Mouse (Mus musculus): ENCODE data around the gene Phrf1.

Gene Phrf1

GRCm38 (mm10) chr7:141261480-141261879 lies 32.9 kb downstream of the Phrf1 start:
- no peak for DNase-seq

- DNase-seq: no peak
Observed at GRCm38 (mm10) chr7:141263640-141264039, 35.1 kb downstream of the Phrf1 start.

DNA sequence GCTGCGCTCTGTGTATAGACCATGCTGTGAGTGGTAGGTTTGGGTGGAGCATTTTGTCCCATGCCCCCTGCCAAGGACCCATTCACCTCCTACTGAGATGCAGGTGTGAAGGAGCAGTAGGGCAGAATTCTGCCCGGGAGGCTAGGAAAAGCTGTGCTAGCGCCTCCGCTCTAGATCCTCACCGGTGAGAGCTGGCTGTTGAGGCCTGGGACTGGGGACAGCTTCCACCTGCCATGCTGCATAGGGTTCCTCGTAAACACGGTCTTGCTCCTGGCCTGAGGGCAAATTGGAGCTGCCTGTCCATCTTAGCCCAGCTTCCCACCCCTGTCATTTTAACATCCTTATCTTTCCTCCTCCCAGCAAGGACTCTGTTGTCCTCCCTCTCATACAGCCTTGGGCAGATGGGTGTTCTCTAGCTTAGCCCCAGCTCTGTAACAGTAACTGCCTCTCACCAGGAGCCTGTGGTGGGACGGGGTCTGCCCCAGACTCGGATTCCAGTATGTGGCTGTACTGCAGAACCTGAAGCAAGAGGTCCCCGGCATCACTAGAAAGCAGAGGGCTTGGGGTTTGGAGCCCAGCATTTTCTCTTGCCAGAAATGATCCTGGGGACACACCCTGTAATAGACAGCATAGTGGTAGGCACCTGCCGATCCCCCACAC lies 35.6 kb downstream of the Phrf1 start:
- no peak for DNase-seq

- peak; percentile 73 to 74 for DNase-seq
Observed at GRCm38 (mm10) chr7:141264761-141265410, 36.3 kb downstream of the Phrf1 start.

DNA sequence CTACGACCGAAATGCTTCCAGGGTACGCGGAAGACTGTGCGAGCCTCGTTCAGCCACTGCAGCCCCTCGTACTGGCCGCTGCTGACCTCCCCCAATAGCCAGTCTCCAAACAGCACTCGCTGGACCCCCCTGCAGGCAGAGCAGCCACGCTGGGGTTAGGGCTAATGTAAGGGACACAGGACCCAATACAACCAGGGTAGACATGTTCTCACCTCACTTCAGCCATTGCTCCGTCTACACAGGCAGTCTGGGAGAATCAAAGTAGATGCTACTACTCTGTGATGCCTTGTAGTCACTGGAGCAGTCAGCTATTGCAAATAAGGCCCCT lies 36.8 kb downstream of the Phrf1 start:
- peak in 1 of 2 experiments; percentile 47 for DNase-seq

- DNase-seq: peak; percentile 92 to 93
Observed at GRCm38 (mm10) chr7:141265739-141266561, 37.4 kb downstream of the Phrf1 start, which contains the start of gene Irf7. Irf7 (minus strand) TSS chr7:141266481.

DNA sequence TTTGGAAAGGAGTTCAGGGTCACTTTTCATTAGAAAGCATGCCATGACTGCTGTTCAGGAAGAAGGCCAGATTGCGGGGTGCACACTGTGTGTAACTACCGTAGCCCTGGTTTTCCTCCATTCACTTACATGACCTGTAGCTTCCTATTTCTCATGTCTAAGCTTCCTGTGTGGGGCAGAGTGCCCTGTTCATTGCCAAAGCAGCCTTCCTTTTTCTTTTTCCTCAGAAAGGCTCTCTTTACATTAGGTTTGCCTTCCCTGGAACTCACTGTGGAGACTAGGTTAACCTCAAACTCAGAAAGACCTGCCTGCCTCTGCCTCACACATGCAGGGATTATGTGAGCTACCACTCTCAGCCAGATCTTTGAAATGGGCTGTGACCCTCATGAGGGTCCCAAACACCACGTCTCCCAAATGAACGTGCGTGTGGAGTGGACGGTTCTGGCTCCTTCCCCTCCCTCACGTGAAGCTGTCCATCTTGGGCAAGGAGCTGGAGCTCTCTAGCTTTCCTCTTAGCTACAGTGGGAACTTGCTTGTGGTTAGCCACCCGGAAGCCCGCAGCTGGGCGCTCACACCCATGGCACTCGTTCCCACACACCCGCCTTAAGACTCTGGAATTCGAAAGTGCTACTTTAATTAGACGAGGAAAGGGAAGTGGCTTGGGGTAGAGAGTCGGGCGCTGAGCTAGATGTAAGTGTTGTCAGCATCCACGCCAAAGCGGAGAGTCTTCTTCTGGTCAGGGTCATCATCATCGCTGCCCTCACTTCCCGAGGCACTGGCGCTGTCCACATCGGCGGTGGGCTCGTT lies 40.1 kb downstream of the Phrf1 start:
- DNase-seq: peak in 1 of 2 experiments; percentile 29

DNA sequence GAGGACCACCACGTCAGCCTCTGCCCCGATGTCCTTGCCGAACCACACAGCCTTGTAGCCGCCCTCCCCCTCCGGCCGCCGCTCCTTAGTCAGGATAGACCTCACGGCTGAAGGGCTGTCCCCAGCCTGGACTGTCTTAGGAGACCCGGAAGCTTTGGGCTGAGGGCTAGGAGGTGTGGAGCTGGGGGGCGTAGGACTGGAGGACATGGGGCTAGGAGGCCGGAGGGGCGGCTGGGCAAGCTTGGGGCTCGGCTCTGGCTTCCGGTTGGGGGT lies 40.6 kb downstream of the Phrf1 start:
- DNase-seq: no peak

DNA sequence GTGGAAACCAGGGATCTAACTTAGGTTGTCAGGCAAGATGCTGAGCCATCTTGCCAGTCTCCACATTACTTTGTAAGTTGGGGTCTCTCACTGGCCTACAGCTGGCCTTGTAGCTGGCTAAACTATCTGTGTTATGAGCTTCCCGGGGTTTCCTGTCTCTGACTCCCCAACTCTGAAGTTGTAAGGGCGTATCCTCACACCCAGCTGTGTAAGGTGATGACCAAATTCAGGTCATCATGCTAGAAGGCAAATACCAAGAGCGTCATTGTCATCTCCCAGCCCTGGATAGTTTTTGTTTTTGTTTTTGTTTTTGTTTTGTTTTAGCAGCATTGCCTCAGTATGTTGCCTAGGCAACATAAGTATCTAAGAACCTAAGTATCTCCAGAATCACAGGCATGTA lies 42.0 kb downstream of the Phrf1 start:
- DNase-seq: no peak

DNA sequence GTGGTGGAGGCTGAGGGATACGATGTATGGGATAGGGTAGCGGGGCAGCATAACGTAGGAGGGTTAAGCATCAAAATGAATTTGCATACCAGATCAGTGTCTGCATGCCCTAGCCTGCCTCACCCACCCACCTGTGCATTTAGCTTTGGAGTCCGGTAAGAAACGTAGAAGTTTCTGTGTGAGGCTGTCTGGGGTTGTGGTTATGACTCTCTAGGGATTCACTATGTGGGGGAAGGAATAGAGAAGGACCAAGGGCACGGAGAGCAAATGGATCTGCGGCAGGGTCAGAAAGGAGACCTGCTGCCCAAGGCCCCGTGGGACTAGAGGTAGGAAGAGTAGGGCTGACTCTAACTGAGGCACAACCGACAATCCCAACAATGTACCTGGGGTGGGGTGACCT lies 46.8 kb downstream of the Phrf1 start:
- DNase-seq: no peak

DNA sequence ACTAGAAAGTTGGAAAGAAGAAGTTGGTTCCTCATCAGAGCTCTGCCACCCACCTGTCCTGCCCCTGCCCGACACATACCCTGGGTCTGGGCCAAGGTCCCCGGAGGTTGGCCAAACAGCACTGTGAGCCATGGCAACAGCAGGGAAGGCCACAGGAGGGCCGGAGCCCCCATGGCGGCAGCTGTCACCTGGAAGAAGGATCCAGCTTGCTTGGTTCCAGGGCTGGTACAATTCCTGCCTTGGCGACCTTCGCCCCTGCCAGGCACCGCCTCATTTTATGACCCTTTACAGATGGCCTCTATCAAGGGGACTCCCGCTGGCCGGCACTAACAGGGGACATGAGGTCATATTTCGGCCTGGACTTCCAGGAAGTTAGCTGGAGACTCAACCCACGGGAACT lies 48.0 kb downstream of the Phrf1 start, which contains the start of gene Cdhr5:
TSS of gene Cdhr5 (minus strand) at position 241 of the 400 bp plus-strand sequence.
- peak; percentile 47 to 50 for DNase-seq

DNA sequence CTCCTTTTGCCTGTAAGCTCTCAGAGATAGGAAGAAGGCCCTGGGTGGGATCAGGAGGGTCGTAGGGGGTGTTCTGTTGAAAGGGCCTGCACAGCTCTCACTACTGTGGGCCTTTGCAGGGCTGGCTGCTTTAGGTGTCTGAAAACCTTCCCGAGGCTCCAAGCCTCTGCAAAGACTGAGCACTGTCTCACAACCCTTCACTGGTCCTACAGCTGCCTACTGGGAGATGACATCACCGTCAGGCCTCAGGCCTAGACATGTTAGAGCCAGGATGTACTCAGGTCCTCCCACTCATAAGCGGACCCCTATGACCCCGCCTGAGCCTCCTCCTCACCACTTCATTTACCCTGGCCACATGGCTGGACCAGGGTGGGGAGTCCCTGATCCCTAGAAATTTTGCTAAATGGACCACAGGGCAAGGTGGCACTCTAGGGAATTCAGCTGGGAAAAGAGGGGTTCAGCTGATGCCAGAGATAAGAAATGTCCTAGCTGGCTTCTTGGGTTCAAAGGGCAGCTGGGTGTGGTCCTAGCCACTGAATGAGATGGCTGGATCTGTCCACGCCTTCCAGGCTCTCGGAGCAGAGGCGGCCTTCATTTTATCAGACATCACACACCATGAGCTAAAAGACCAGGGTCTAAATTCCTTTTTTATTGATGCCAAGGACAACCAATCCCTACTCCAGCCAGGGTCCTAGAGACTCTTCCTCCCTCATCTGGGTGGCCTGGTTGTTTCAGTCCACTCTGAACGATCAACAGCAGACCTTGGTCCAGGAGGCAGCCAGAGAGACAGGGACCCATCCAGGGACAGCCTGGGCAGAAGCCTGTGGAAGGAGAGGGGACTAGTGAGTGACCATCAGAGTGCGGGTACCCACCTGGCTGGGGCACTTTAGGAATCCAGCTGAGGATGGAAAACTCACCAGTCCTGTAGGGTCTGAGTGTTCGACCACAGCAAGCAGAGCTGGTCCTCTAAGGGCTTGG lies 49.4 kb downstream of the Phrf1 start:
- DNase-seq: no peak

GRCm38 (mm10) chr7:141278766-141279590 lies 50.4 kb downstream of the Phrf1 start, which contains the start of gene Sct:
Sct (minus strand) TSS chr7:141279133.
- peak in 1 of 2 experiments; percentile 36 for DNase-seq

DNA sequence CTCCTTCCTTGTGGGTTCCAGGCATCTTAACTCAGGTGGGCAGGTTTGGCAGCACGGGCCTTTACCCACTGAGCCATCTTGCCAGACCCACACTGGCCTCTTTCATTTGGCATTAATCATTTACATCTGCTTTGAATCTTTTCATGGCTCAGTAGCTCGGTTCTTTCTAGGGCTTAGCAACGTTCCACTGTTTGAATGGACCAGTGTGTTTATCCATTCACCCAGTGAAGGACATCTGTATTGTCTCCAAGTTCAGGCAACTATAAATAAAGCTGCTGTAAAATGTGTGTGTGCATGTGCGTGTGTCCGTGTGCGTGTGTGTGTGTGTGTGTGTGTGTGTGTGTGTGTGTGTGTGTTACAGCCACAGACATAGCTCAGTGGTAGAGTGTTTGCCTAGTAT lies 52.9 kb downstream of the Phrf1 start:
- DNase-seq: no peak

DNA sequence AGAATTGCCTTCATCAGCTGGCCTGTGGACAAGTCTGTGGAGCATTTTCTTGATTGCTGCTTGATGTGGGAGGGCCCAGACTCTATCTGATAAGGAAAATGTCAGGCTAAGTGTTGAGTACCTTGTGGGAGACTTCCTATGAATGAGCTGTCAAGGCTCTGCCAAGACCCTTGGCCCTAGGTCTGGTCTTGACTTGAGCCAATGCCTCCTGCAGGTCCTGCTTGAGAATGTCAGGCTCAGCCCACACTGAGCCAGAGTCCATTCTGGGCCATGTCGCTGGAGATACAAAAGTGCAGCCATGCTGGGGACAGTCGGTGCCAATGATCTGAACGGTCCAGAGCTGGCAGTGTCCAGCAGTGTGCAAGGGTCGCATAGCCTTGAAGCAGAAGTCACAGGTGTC lies 54.2 kb downstream of the Phrf1 start:
- no peak for DNase-seq

DNA sequence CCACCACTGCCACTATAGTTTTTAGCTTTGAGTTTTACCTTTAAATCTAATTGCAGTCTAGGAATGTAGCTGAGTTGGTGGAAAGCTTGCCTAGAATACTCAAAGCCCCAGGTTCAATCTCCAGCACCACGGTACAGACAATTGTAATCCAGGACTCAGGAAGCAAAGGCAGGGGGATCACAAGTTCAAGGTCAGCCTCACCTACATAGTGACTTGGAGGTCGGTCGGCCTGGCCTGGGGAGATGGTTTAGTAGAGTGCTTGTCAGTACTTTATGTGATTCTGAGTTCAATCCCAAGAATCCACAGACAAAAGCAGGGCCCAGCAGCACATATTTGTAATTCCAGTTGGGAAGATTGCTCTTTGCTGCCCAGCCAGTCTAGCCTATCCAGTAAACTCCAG lies 59.5 kb downstream of the Phrf1 start:
- DNase-seq: no peak

- no peak for DNase-seq
Observed at GRCm38 (mm10) chr7:141291921-141292582, 63.5 kb downstream of the Phrf1 start, which contains the start of gene Drd4. Drd4 (plus strand) TSS chr7:141292006.

- no peak for DNase-seq
Observed at GRCm38 (mm10) chr7:141292583-141293388, 64.2 kb downstream of the Phrf1 start.

- DNase-seq: no peak
Observed at GRCm38 (mm10) chr7:141293852-141294471, 65.4 kb downstream of the Phrf1 start.
